Mouse (Mus musculus) ovary, adult 10 weeks (tissue): ENCODE measurements around the gene Syt9. TPM values are rescaled to one million over a fixed set of nuclear protein-coding genes. Genes with fewer than 3 reads are reported as not detected.

Experiments
- polyA plus RNA-seq: library from polyadenylated mRNA; stranded (reverse); fragments of 350-450 nt; fragmentation: Illumina TruSeq; extraction: RNeasy Lipid Tissue Mini Kit (QIAGEN cat#74804); gene quantifications from one replicate; pipeline ENCODE4 v1.2.3, GENCODE M21; 2014

The Syt9 gene
- polyA plus RNA-seq = 2.8 TPM

GRCm38 (mm10) chr7:107370232-107371125, at the start of gene Syt9:
Gene Syt9 (plus strand): TSS chr7:107370728.

GRCm38 (mm10) chr7:107567261-107567671, 196.7 kb downstream of the Syt9 start, which contains the start of gene Olfml1:
Gene Olfml1 (plus strand): TSS chr7:107567446.

GRCm38 (mm10) chr7:107594857-107595402, 224.4 kb downstream of the Syt9 start, which contains the start of gene Ppfibp2:
Gene Ppfibp2 (plus strand): TSS chr7:107595207.

Other genes with a start within 250 kb of the Syt9 start
- not detected for gene Olfr715, start 239.6 kb upstream of the Syt9 start, polyA plus RNA-seq
- gene Olfr716, start 232.4 kb upstream of the Syt9 start, polyA plus RNA-seq = not detected
- 208 TPM for gene Nlrp14, start 203.7 kb upstream of the Syt9 start, polyA plus RNA-seq
- gene Rbmxl2, start 161.3 kb upstream of the Syt9 start, polyA plus RNA-seq = not detected
- gene Olfml1, start 196.7 kb downstream of the Syt9 start, polyA plus RNA-seq = 11.5 TPM
- gene Ppfibp2, start 224.5 kb downstream of the Syt9 start, polyA plus RNA-seq = 11.2 TPM